Mouse (Mus musculus): ENCODE data around the gene Ubl5. TPM values are rescaled to one million over a fixed set of nuclear protein-coding genes. Genes with fewer than 3 reads are reported as not detected.

The Ubl5 gene
- polyA plus RNA-seq, 2 experiments, result 354 to 475 TPM

- TF ChIP-seq POLR2A (IDR thresholded peaks at IDR 0.05; ENCODE audit: borderline replicate concordance, extremely low read depth, insufficient read depth, insufficient read length), result no peak
- Histone ChIP-seq H3K9ac (ENCODE audit: low read depth, low read length, severe bottlenecking) (no peak overlapping the region), H3K36me3 (ENCODE audit: control insufficient read depth, insufficient read depth, low read length) (peaks cover 24% of the 10 kb centered on the region), H3K4me3 (replicated peaks; ENCODE audit: low read length) (no peak overlapping the region), H3K9me3 (ENCODE audit: control insufficient read depth, low read length) (no peaks in the 10 kb centered on the region), H3K27ac (replicated peaks; ENCODE audit: low read depth, low read length) (no peak overlapping the region), H3K4me1 (ENCODE audit: control insufficient read depth, insufficient read depth, low read length) (peaks cover 3% of the 10 kb centered on the region), H3K27me3 (ENCODE audit: control insufficient read depth, insufficient read depth, low read length) (no peaks in the 10 kb centered on the region), H3K4me2 (replicated peaks; ENCODE audit: low read depth, low read length, severe bottlenecking) (no peak overlapping the region)
- DNase-seq (ENCODE audit: low spot score), result no peak
- WGBS, result 65% methylated on average over 3 of the region's 3 CpGs
- no peak for ATAC-seq (ENCODE audit: low FRiP score, low read depth)
Observed at GRCm38 (mm10) chr9:20636256-20636655, 6.4 kb upstream of the Ubl5 start.

- Histone ChIP-seq H3K9ac (ENCODE audit: low read depth, low read length, severe bottlenecking) (no peak overlapping the region), H3K4me1 (ENCODE audit: control insufficient read depth, insufficient read depth, low read length) (peaks cover 8% of the 10 kb centered on the region), H3K4me3 (replicated peaks; ENCODE audit: low read length) (no peak overlapping the region), H3K27ac (replicated peaks; ENCODE audit: low read depth, low read length) (no peak overlapping the region), H3K4me2 (replicated peaks; ENCODE audit: low read depth, low read length, severe bottlenecking) (no peak overlapping the region), H3K9me3 (ENCODE audit: control insufficient read depth, low read length) (no peaks in the 10 kb centered on the region), H3K36me3 (ENCODE audit: control insufficient read depth, insufficient read depth, low read length) (peaks cover 24% of the 10 kb centered on the region), H3K27me3 (ENCODE audit: control insufficient read depth, insufficient read depth, low read length) (no peaks in the 10 kb centered on the region)
- DNase-seq (ENCODE audit: low spot score) (no peak), ATAC-seq (ENCODE audit: low FRiP score, low read depth) (no peak)
- 88% methylated on average over 2 of the region's 2 CpGs for WGBS
- TF ChIP-seq POLR2A (IDR thresholded peaks at IDR 0.05; ENCODE audit: borderline replicate concordance, extremely low read depth, insufficient read depth, insufficient read length), result no peak
Observed at GRCm38 (mm10) chr9:20636790-20637189, 5.9 kb upstream of the Ubl5 start.

GRCm38 (mm10) chr9:20638552-20638951 is 4.1 kb upstream of the Ubl5 start:
- ATAC-seq (ENCODE audit: low FRiP score, low read depth) (no peak), DNase-seq (ENCODE audit: low spot score) (no peak)
- 93% methylated on average over 17 of the region's 19 CpGs for WGBS
- no peak overlapping the region for H3K4me3 ChIP-seq (replicated peaks; ENCODE audit: low read length)
- no peak overlapping the region for H3K27ac ChIP-seq (replicated peaks; ENCODE audit: low read depth, low read length)
- no peaks in the 10 kb centered on the region for H3K27me3 ChIP-seq (ENCODE audit: control insufficient read depth, insufficient read depth, low read length)
- H3K9me3 ChIP-seq (ENCODE audit: control insufficient read depth, low read length), result no peaks in the 10 kb centered on the region
- peaks cover 24% of the 10 kb centered on the region for H3K36me3 ChIP-seq (ENCODE audit: control insufficient read depth, insufficient read depth, low read length)
- H3K4me2 ChIP-seq (replicated peaks; ENCODE audit: low read depth, low read length, severe bottlenecking), result no peak overlapping the region
- H3K9ac ChIP-seq (ENCODE audit: low read depth, low read length, severe bottlenecking), result no peak overlapping the region
- peaks cover 11% of the 10 kb centered on the region for H3K4me1 ChIP-seq (ENCODE audit: control insufficient read depth, insufficient read depth, low read length)
- no peak for TF ChIP-seq POLR2A (IDR thresholded peaks at IDR 0.05; ENCODE audit: borderline replicate concordance, extremely low read depth, insufficient read depth, insufficient read length)

GRCm38 (mm10) chr9:20639486-20639885 is 3.2 kb upstream of the Ubl5 start:
- Histone ChIP-seq H3K27ac (replicated peaks; ENCODE audit: low read depth, low read length) (no peak overlapping the region), H3K4me3 (replicated peaks; ENCODE audit: low read length) (no peak overlapping the region), H3K4me2 (replicated peaks; ENCODE audit: low read depth, low read length, severe bottlenecking) (no peak overlapping the region), H3K27me3 (ENCODE audit: control insufficient read depth, insufficient read depth, low read length) (no peaks in the 10 kb centered on the region), H3K36me3 (ENCODE audit: control insufficient read depth, insufficient read depth, low read length) (peaks cover 24% of the 10 kb centered on the region), H3K9ac (ENCODE audit: low read depth, low read length, severe bottlenecking) (no peak overlapping the region), H3K9me3 (ENCODE audit: control insufficient read depth, low read length) (no peaks in the 10 kb centered on the region), H3K4me1 (ENCODE audit: control insufficient read depth, insufficient read depth, low read length) (peaks cover 12% of the 10 kb centered on the region)
- ATAC-seq (ENCODE audit: low FRiP score, low read depth), result no peak
- no peak for DNase-seq (ENCODE audit: low spot score)
- WGBS, result 93% methylated on average over 4 of the region's 4 CpGs
- no peak for TF ChIP-seq POLR2A (IDR thresholded peaks at IDR 0.05; ENCODE audit: borderline replicate concordance, extremely low read depth, insufficient read depth, insufficient read length)

GRCm38 (mm10) chr9:20641501-20641900 is 1.2 kb upstream of the Ubl5 start:
- peaks cover 30% of the 10 kb centered on the region for H3K36me3 ChIP-seq (ENCODE audit: control insufficient read depth, insufficient read depth, low read length)
- H3K27ac ChIP-seq (replicated peaks; ENCODE audit: low read depth, low read length), result no peak overlapping the region
- peak overlapping the region; percentile 80 for H3K9ac ChIP-seq (ENCODE audit: low read depth, low read length, severe bottlenecking)
- H3K4me1 ChIP-seq (ENCODE audit: control insufficient read depth, insufficient read depth, low read length), result peaks cover 12% of the 10 kb centered on the region
- 14% methylated on average over 6 of the region's 6 CpGs for WGBS
- DNase-seq (ENCODE audit: low spot score) (no peak), ATAC-seq (ENCODE audit: low FRiP score, low read depth) (no peak)
- H3K4me3 ChIP-seq (replicated peaks; ENCODE audit: low read length), result peak overlapping the region; percentile 85
- H3K27me3 ChIP-seq (ENCODE audit: control insufficient read depth, insufficient read depth, low read length), result no peaks in the 10 kb centered on the region
- no peaks in the 10 kb centered on the region for H3K9me3 ChIP-seq (ENCODE audit: control insufficient read depth, low read length)
- H3K4me2 ChIP-seq (replicated peaks; ENCODE audit: low read depth, low read length, severe bottlenecking), result peak overlapping the region; percentile 97
- no peak for TF ChIP-seq POLR2A (IDR thresholded peaks at IDR 0.05; ENCODE audit: borderline replicate concordance, extremely low read depth, insufficient read depth, insufficient read length)
